Mouse (Mus musculus): ENCODE results near the gene Ppp1r3g.
"Not testable (repeated sequence)": the region's sequence is repeated elsewhere in the genome, so short reads cannot be mapped to it uniquely, and the experiment has no call there.

DNA sequence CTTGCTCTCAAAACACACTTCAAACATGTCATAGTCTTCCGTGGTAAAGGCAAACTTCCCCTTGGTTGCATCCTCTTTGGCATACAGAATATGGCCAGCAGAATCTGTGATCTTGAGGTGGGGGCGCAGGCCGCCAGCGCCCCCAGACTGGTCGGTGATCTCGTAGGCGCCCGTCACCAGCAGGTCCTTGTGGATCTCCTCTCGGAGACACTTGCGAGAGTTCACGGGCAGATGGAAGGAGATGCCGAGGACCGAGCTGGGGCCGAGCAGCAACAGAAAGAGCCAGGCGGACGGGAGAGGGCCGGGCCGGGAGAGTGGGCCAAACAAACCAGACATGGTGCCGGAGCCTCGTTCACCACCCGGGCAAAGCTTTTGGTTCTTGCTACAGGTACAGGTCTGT, 32.5 kb downstream of the Ppp1r3g start:
- not testable (repeated sequence) for TF ChIP-seq CTCF (IDR thresholded peaks at IDR 0.05; ENCODE audit: control insufficient read depth, insufficient read depth, insufficient replicate concordance, low read depth, low read length); POLR2A (IDR thresholded peaks at IDR 0.05; ENCODE audit: control insufficient read depth, low read depth, low read length)

Measured in testis, adult 2 months (tissue).